Mouse (Mus musculus) liver, adult 2 months (tissue): ENCODE data around the gene Kdelc1.

Experiments used
- CTCF ChIP-seq: fragments of 200-500 bp; IDR thresholded peaks from 2 replicates; pipeline ENCODE4 v1.5.1; 2011; ENCODE audit warnings: low read depth, low read length, control low read depth
- POLR2A ChIP-seq: fragments of 200-500 bp; IDR thresholded peaks from 2 replicates; pipeline ENCODE4 v1.6.1; 2011; ENCODE audit warnings: low read length, control low read depth; ENCODE audit not compliant: insufficient read depth; ENCODE audit errors: extremely low read depth

DNA sequence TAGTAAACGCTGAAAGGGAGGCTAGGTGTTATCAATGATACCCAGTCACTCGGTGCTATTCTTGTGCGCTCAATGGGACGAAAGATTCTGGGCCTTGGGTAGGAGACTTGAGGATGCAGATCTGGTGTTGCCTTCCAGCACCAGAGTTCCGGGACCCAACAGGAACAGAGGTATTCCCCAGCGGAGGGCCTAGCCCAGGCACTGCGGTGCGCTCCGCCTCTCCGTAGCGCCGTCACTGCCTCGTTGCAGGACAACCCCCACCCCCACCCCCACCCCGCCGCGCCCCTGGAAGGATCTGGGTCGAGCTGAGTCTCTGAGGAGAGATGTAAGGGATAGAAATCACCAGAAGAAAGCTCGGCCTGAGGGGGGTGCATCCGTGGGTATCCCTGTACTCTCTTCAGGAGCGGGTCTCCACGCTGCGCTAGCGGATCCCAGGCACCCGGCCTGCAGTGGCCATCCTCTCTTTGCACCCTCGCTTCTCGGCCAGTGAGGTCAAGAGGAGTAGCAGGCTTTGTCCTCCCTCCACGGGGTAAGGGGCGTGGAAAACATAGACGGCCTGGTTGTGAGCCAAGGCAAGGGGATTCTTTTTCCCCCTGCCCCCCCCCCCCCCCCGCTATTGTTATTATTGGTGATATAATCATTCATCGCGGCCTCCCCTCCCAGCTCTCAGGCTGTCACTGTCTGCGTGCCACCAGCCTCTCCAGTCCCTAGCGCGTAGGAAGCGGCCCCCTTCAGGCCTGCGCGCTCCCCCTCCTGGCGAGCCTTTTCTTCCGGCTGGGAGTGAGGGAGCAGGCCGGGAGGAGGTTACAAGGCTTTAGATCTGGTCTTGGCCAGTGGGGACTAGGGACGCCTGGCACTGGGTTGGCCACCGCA is 829 bp upstream of the Kdelc1 start:
- TF ChIP-seq POLR2A = 0 out of 2 replicates have a peak, but pooled peaks have one; percentile 33
- TF ChIP-seq CTCF = peak; percentile 56
